Mouse (Mus musculus): Measurements from ENCODE around the gene Tnfaip8l3.

- TF ChIP-seq CTCF (IDR thresholded peaks at IDR 0.05; ENCODE audit: low read depth) = no peak
- TF ChIP-seq EP300 (IDR thresholded peaks at IDR 0.05; ENCODE audit: low read depth) = no peak
Measured at GRCm38 (mm10) chr9:54048978-54049377, 19.2 kb downstream of the Tnfaip8l3 start.
